ENCODE assay signal across 12 mouse cellular contexts in the genomic region with DNA sequence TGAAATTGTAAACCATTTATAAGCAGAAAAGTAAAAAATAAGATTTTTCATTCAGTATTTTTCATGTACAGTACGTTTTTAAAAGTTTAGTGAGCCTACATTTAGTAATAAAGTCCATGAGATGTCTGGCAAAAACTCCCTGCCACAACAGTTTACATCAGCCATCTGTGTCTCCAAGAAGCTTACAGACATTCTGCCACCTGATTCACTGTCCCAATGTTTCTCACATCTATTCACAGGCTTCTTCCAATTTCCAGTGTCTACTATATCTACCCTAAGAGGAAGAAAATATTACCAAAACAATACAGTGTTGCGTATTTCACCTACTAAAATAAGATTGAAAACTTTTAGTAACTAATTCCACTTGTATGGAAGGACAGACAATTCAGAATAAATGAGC.
"Had no signal": no experiment of that assay in that cellular context is flagged by ENCODE, and none has a peak within 500 bp of the region (broad histone marks: within the 10 kb centered on the region; RNA-seq: fewer than 3 reads in every experiment).

No protein-coding gene starts in this region.

- DNase-seq: retina, postnatal 1 day; right cerebral cortex, adult 18-20 months; right cerebral cortex, postnatal 14 days; right cerebral cortex, postnatal 25 days; right cerebral cortex, postnatal 4 days; spleen, adult 18-20 months; thymus, adult 18-20 months; thymus, adult 2 months; thymus, postnatal 14 days; thymus, postnatal 25 days; thymus, postnatal 36 days; thymus, postnatal 4 days had no signal
